Mouse (Mus musculus) frontal cortex, adult 2 months (tissue): ENCODE results near the gene Wdr38. TPM values are rescaled to one million over a fixed set of nuclear protein-coding genes. Genes with fewer than 3 reads are reported as not detected.

Source experiments
- DNase-seq, 2 experiments: peaks; one replicate each; pipeline ENCODE4 v3.0.0; 2022; ENCODE audit warnings: low spot score in 1 of 2; ENCODE audit errors: extremely low spot score in 1 of 2
- polyA plus RNA-seq: library from polyadenylated mRNA; depleted of rRNA; stranded (reverse); fragments of >200 nt; gene quantifications from 2 replicates; pipeline ENCODE4 v1.2.3, GENCODE M21; 2012; rRNA removed

The Wdr38 gene
- polyA plus RNA-seq, 1 experiment: 1.00 TPM

DNA sequence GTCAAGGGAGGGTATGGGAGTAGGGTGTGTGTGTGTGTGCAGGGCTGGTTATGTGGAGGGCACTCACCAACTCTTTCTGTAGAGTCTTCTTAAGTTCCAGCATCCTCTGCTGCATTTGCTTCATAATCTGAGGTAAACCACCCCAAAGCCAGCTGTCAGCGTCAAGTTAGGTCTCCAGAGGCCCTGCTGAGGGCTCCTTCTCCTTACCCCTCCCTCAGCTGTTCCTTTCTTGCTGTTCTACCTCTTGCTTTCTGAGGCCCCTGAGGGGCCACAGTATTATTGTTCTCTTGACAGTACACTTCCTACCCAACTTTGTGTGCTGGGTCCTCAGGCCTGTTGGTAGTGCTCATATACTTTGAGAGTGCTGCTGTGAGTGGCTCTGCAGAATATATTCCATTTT is 22.7 kb downstream of the Wdr38 start:
- no peak for DNase-seq

DNA sequence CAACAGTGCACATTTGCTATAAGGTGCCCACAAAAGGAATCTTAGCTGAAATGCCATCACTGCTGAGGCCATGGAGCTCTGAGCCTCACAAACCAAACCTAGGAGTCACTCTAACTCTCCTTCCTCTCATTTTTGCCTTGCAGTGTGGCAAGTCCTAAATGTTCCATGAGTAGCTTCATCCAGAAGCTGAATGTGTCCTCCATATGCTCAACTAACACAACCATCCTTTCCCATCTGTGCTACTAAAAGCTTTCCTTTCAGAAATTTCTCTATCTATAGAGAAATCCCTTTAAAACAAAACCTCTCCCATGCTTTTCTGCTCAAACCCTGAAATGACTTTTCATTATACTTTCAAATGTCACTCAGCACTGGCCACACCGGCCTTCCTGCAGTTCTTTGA is 34.3 kb downstream of the Wdr38 start:
- peak in 1 of 2 experiments; percentile 35 for DNase-seq

- no peak for DNase-seq
Observed at GRCm38 (mm10) chr2:39040215-39040614, 42.9 kb downstream of the Wdr38 start.

DNA sequence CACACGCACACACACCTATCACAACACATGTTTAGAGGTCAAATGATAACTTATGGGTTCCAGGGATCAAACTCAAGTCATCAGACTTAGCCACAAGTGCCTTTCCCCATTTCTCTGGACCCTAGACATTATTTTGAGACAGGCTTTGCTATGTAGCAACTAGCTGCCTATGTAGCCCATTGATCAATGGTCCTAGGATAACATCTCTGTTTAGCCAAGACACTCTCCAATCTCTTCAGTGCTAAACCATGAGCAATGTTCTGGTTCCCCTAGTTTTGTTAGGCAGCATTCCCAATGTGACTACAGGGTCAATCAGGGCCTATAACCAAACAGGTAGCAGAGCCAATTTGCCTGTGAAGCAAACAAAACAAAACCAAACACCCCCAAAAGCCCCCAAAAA is 51.2 kb downstream of the Wdr38 start:
- DNase-seq: no peak

Other genes with a start within 250 kb of the Wdr38 start
- 5.0 and 5.8 TPM in 2 replicates for gene Nr6a1, start 69.8 kb upstream of the Wdr38 start, polyA plus RNA-seq
- gene Olfml2a, start 65.5 kb upstream of the Wdr38 start, polyA plus RNA-seq: 2.8 and 3.3 TPM in 2 replicates
- 110 and 113 TPM in 2 replicates for gene Arpc5l, start 7.9 kb downstream of the Wdr38 start, polyA plus RNA-seq
- 260 and 302 TPM in 2 replicates for gene Rpl35, start 8.1 kb downstream of the Wdr38 start, polyA plus RNA-seq
- 35.3 and 40.7 TPM in 2 replicates for gene Golga1, start 68.1 kb downstream of the Wdr38 start, polyA plus RNA-seq
- 9.4 and 10.3 TPM in 2 replicates for gene Scai, start 193.3 kb downstream of the Wdr38 start, polyA plus RNA-seq
- gene Ppp6c, start 229.0 kb downstream of the Wdr38 start, polyA plus RNA-seq: 40.1 and 46.5 TPM in 2 replicates